Mouse (Mus musculus): ENCODE results near the gene Dnajc25. TPM values are rescaled to one million over a fixed set of nuclear protein-coding genes. Genes with fewer than 3 reads are reported as not detected.

Dnajc25 gene
- polyA plus RNA-seq, 1 experiment from 2014 or later: 16.6 TPM

DNA sequence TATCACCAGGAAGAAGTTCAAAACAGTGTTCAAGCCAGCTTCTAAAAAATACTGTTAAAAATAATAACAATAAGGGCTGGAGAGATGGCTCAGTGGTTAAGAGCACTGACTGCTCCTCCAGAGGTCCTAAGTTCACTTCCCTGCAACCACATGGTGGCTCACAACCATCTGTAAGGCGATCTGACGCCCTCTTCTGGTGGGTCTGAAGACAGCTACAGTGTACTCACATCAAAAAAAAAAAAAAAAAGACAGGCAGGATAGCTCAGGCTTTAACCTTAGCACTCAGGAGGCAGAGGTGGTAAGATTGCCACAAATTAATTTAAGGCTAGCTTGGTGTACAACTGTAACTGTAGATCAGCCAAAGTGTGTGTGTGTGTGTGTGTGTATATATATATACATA, 5.8 kb downstream of the Dnajc25 start:
- peak; percentile 40 for DNase-seq (ENCODE audit: low spot score)
- no peak for ATAC-seq
- Histone ChIP-seq H3K27ac (ENCODE audit: low read length) (no peak overlapping the region), H3K4me1 (ENCODE audit: insufficient read depth, low read depth, low read length) (peaks cover 4% of the 10 kb centered on the region; the same call in 1 of the 2 replicates), H3K36me3 (ENCODE audit: insufficient read depth, low read length) (no peaks in the 10 kb centered on the region), H3K4me3 (ENCODE audit: low read depth, low read length) (no peak overlapping the region), H3K4me2 (replicated peaks; ENCODE audit: low read depth, low read length) (no peak overlapping the region), H3K9me3 (ENCODE audit: low read length) (no peaks in the 10 kb centered on the region), H3K9ac (replicated peaks; ENCODE audit: low read depth) (no peak overlapping the region), H3K27me3 (replicated peaks; ENCODE audit: insufficient read depth, low read length) (no peaks in the 10 kb centered on the region)
- 0% methylated on average over 2 of the region's 2 CpGs for WGBS
- peak; percentile 67 for TF ChIP-seq CTCF (IDR thresholded peaks at IDR 0.05)
- no peak for TF ChIP-seq EP300 (IDR thresholded peaks at IDR 0.05)

DNA sequence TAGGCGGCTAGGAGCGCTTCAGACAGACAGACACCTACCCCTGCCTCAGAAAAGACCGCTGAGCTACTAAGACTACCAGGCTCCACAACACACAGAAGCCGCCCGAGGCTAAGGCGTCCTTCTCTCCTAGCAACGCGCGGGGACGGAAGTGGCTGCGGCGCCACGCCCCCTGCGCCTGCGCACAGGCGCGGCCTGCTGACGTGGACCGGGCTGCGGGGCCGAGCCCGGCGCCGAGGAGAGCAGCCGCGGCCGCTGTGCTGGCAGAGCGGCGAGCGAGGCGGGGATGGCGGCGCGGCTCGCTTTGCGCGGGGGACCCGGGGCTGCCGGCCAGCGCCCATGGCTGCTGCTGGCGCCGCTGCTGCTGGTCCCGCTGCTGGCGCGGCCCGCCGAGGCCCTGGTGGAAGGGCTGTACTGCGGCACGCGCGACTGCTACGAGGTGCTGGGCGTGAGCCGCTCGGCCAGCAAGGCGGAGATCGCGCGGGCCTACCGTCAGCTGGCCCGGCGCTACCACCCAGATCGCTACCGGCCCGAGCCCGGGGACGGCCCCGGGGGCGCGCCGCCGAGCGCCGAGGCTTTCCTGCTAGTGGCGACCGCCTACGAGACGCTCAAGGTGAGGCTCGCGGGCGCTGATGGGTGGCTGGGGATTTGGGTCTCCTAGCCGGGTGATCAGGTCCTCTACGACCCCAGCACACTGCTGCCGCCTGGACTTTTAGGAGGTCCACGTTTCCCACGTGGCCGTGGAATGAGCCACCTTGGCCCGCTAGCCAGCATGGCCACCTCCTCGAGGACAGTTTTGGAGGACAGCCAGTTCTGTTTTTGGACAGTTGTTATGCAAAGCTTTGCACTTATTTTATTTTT, 8.3 kb downstream of the Dnajc25 start, which contains the start of gene Gm20503:
TSS of gene Gm20503 (plus strand) at position 263 of the 858 bp plus-strand sequence.
- peaks cover 4% of the 10 kb centered on the region; the same call in 1 of the 2 replicates for H3K4me1 ChIP-seq (ENCODE audit: insufficient read depth, low read depth, low read length)
- H3K9me3 ChIP-seq (ENCODE audit: low read length): no peaks in the 10 kb centered on the region
- no peak for TF ChIP-seq EP300 (IDR thresholded peaks at IDR 0.05)
- TF ChIP-seq CTCF (IDR thresholded peaks at IDR 0.05): no peak
- peak within 1 kb of the TSS; percentile 90 for H3K27ac ChIP-seq (ENCODE audit: low read length)
- DNase-seq (ENCODE audit: low spot score) (peak; percentile 97), ATAC-seq (peak; percentile 99)
- H3K9ac ChIP-seq (replicated peaks; ENCODE audit: low read depth): peak within 1 kb of the TSS; percentile 74
- H3K36me3 ChIP-seq (ENCODE audit: insufficient read depth, low read length): no peaks in the 10 kb centered on the region
- peak within 1 kb of the TSS; percentile 74 for H3K4me3 ChIP-seq (ENCODE audit: low read depth, low read length)
- no peaks in the 10 kb centered on the region for H3K27me3 ChIP-seq (replicated peaks; ENCODE audit: insufficient read depth, low read length)
- peak within 1 kb of the TSS; percentile 95 for H3K4me2 ChIP-seq (replicated peaks; ENCODE audit: low read depth, low read length)
- WGBS: under 1% methylated on average over 81 of the region's 89 CpGs

DNA sequence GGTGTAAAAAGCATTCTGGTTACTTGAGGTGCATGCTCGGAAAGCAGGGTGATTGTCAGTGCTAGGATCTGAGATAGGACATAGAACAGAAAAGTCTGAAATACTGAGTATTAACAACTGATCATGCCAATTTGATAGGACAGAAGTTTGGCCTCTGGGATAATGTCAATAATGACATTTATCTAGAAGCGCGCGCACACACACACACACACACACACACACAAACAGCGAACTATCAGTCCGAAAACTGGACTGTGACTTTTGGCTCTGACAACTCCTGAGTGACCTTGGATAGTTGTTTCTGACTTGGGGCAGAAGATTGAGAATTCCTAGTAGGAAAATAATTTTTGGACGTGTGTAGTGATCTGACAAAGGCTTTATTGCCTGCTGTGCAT, 8.9 kb downstream of the Dnajc25 start:
- no peaks in the 10 kb centered on the region for H3K9me3 ChIP-seq (ENCODE audit: low read length)
- no peaks in the 10 kb centered on the region for H3K36me3 ChIP-seq (ENCODE audit: insufficient read depth, low read length)
- peak overlapping the region; percentile 74 for H3K9ac ChIP-seq (replicated peaks; ENCODE audit: low read depth)
- WGBS: 15% methylated on average over 7 of the region's 7 CpGs
- peaks cover 4% of the 10 kb centered on the region; the same call in 1 of the 2 replicates for H3K4me1 ChIP-seq (ENCODE audit: insufficient read depth, low read depth, low read length)
- H3K27ac ChIP-seq (ENCODE audit: low read length): no peak overlapping the region
- H3K4me3 ChIP-seq (ENCODE audit: low read depth, low read length): peak overlapping the region; percentile 74
- H3K4me2 ChIP-seq (replicated peaks; ENCODE audit: low read depth, low read length): peak overlapping the region; percentile 95
- TF ChIP-seq CTCF (IDR thresholded peaks at IDR 0.05): no peak
- TF ChIP-seq EP300 (IDR thresholded peaks at IDR 0.05): no peak
- ATAC-seq (no peak), DNase-seq (ENCODE audit: low spot score) (peak; percentile 31)
- H3K27me3 ChIP-seq (replicated peaks; ENCODE audit: insufficient read depth, low read length): no peaks in the 10 kb centered on the region

DNA sequence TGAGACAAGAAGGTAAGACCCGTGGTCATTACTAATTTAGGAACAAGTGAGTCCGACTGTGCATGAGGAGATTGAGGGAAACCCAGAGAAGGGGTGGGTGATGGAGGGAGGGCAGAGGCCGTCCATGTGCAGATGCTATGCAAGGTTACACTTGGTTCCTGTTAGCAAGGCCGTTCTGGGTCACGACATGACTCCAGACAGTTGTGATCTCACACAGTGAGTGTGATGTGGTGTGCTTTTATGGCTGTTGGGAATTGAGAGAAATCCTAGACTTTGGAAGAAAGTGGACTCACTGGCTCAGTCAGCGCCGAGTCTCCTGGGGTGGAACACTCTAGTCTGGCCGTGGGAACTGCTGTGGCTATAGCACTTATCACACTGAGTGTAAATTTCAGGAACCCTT, 11.3 kb downstream of the Dnajc25 start:
- TF ChIP-seq CTCF (IDR thresholded peaks at IDR 0.05) (no peak), EP300 (IDR thresholded peaks at IDR 0.05) (no peak)
- no peaks in the 10 kb centered on the region for H3K27me3 ChIP-seq (replicated peaks; ENCODE audit: insufficient read depth, low read length)
- 61% methylated on average over 8 of the region's 8 CpGs for WGBS
- H3K4me1 ChIP-seq (ENCODE audit: insufficient read depth, low read depth, low read length): peaks cover 4% of the 10 kb centered on the region; the same call in 1 of the 2 replicates
- DNase-seq (ENCODE audit: low spot score) (no peak), ATAC-seq (no peak)
- no peaks in the 10 kb centered on the region for H3K9me3 ChIP-seq (ENCODE audit: low read length)
- H3K36me3 ChIP-seq (ENCODE audit: insufficient read depth, low read length): no peaks in the 10 kb centered on the region
- no peak overlapping the region for H3K9ac ChIP-seq (replicated peaks; ENCODE audit: low read depth)
- H3K4me2 ChIP-seq (replicated peaks; ENCODE audit: low read depth, low read length): no peak overlapping the region
- H3K4me3 ChIP-seq (ENCODE audit: low read depth, low read length): no peak overlapping the region
- H3K27ac ChIP-seq (ENCODE audit: low read length): no peak overlapping the region

DNA sequence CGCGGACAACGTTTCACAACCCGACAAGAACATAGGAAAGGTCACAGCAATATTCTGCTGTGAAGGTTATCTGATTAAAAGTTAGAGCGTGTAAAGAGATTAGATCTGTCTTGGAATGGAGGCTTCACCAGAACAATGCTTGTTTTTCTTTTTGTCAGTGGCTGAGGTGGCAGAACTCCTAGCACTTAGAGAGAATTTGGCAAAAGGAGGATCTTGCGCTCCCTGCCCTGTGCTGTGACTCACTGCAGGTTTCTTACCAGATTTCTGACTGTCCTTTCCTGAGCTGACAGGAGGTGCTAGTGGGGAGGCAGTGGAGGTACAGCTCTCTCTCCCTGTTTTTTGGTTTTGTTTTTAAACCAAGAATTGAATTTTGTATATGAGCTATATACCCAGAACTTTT, 12.2 kb downstream of the Dnajc25 start:
- H3K4me1 ChIP-seq (ENCODE audit: insufficient read depth, low read depth, low read length): peaks cover 8% of the 10 kb centered on the region; the same call in 1 of the 2 replicates
- no peak for DNase-seq (ENCODE audit: low spot score)
- no peak overlapping the region for H3K9ac ChIP-seq (replicated peaks; ENCODE audit: low read depth)
- H3K27me3 ChIP-seq (replicated peaks; ENCODE audit: insufficient read depth, low read length): no peaks in the 10 kb centered on the region
- H3K36me3 ChIP-seq (ENCODE audit: insufficient read depth, low read length): no peaks in the 10 kb centered on the region
- no peak overlapping the region for H3K4me3 ChIP-seq (ENCODE audit: low read depth, low read length)
- 65% methylated on average over 6 of the region's 6 CpGs for WGBS
- TF ChIP-seq CTCF (IDR thresholded peaks at IDR 0.05) (no peak), EP300 (IDR thresholded peaks at IDR 0.05) (no peak)
- no peaks in the 10 kb centered on the region for H3K9me3 ChIP-seq (ENCODE audit: low read length)
- no peak overlapping the region for H3K4me2 ChIP-seq (replicated peaks; ENCODE audit: low read depth, low read length)
- ATAC-seq: no peak
- no peak overlapping the region for H3K27ac ChIP-seq (ENCODE audit: low read length)

DNA sequence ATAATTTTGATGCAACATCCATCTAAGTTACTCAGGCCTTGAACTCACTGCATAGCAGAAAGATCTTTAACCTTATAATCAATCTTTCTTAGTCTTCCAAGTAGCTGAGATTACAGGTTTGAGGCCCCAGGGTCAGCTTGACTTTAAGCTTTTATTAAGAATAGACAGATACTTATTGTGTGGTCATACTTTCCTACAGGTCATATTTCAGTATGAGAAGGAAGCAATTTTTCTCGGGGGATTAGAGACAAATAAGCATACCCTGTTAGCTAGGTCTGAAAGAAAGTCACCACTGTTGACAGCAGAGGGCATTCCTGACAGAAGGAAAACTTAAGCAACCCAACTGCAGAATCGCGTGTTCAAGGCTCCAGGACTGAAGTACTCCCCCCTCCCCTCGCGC, 13.1 kb downstream of the Dnajc25 start:
- TF ChIP-seq EP300 (IDR thresholded peaks at IDR 0.05) (no peak), CTCF (IDR thresholded peaks at IDR 0.05) (no peak)
- DNase-seq (ENCODE audit: low spot score) (no peak), ATAC-seq (no peak)
- 71% methylated on average over 5 of the region's 5 CpGs for WGBS
- Histone ChIP-seq H3K27me3 (replicated peaks; ENCODE audit: insufficient read depth, low read length) (no peaks in the 10 kb centered on the region), H3K4me2 (replicated peaks; ENCODE audit: low read depth, low read length) (no peak overlapping the region), H3K9me3 (ENCODE audit: low read length) (no peaks in the 10 kb centered on the region), H3K4me3 (ENCODE audit: low read depth, low read length) (no peak overlapping the region), H3K36me3 (ENCODE audit: insufficient read depth, low read length) (no peaks in the 10 kb centered on the region), H3K4me1 (ENCODE audit: insufficient read depth, low read depth, low read length) (peaks cover 8% of the 10 kb centered on the region; the same call in 1 of the 2 replicates), H3K27ac (ENCODE audit: low read length) (no peak overlapping the region), H3K9ac (replicated peaks; ENCODE audit: low read depth) (no peak overlapping the region)

All from lung, postnatal 0 days (tissue).